ENCODE assay signal across 23 mouse cellular contexts in genomic region chr17:71110753-71111265, GRCm38 (mm10).
DNase-seq lines count a peak whose midpoint lies in the region; ATAC-seq lines count a peak whose summit lies in the region.
"Had no signal": no experiment of that assay in that cellular context is flagged by ENCODE, and none has a peak within 500 bp of the region (broad histone marks: within the 10 kb centered on the region; RNA-seq: fewer than 3 reads in every experiment).

No protein-coding gene starts in this region.

- H3K4me3 ChIP-seq in embryonic facial prominence, embryonic 11.5 days (ENCODE audit: low read depth, low read length), result no peak overlapping the region
- no peak overlapping the region for H3K4me3 ChIP-seq in embryonic facial prominence, embryonic 10.5 days
- H3K4me3 ChIP-seq in embryonic facial prominence, embryonic 14.5 days (ENCODE audit: low read depth, low read length), result no peak overlapping the region
- H3K4me3 ChIP-seq in limb, embryonic 12.5 days (replicated peaks), result no peak overlapping the region
- no peak overlapping the region for H3K4me3 ChIP-seq in forebrain, embryonic 13.5 days
- H3K4me3 ChIP-seq: embryonic facial prominence, embryonic 15.5 days; erythroblast, embryonic 14.5 days; forebrain, embryonic 10.5 days; heart, embryonic 10.5 days; hindbrain, embryonic 12.5 days had no signal

- WGBS in embryonic facial prominence, embryonic 11.5 days, result 57% methylated on average over 6 of the region's 6 CpGs
- 68% methylated on average over 6 of the region's 6 CpGs for WGBS in embryonic facial prominence, embryonic 10.5 days
- WGBS in embryonic facial prominence, embryonic 14.5 days, result 38% methylated on average over 6 of the region's 6 CpGs
- 19% methylated on average over 6 of the region's 6 CpGs for WGBS in limb, embryonic 12.5 days
- WGBS in forebrain, embryonic 13.5 days, result 86% methylated on average over 6 of the region's 6 CpGs

- no peaks in the 10 kb centered on the region for H3K4me1 ChIP-seq in embryonic facial prominence, embryonic 11.5 days (ENCODE audit: control insufficient read depth, insufficient read depth, low read length)
- peaks cover 11% of the 10 kb centered on the region; the same call in 1 of the 2 replicates for H3K4me1 ChIP-seq in embryonic facial prominence, embryonic 10.5 days
- peaks cover 14% of the 10 kb centered on the region for H3K4me1 ChIP-seq in embryonic facial prominence, embryonic 14.5 days (ENCODE audit: control insufficient read depth, insufficient read depth, low read length)
- H3K4me1 ChIP-seq in limb, embryonic 12.5 days (replicated peaks), result peaks cover 20% of the 10 kb centered on the region
- H3K4me1 ChIP-seq in forebrain, embryonic 13.5 days, result no peaks in the 10 kb centered on the region
- H3K4me1 ChIP-seq: embryonic facial prominence, embryonic 15.5 days; forebrain, embryonic 10.5 days; heart, embryonic 10.5 days; hindbrain, embryonic 12.5 days had no signal

- peak; percentile 69 for DNase-seq in embryonic facial prominence, embryonic 11.5 days (ENCODE audit: low spot score)
- no peak for DNase-seq in embryonic facial prominence, embryonic 10.5 days (ENCODE audit: low spot score)
- no peak for DNase-seq in embryonic facial prominence, embryonic 14.5 days (ENCODE audit: low spot score)
- no peak for DNase-seq in cerebellum, postnatal 10 days
- no peak for DNase-seq in T-cell, adult 2 months (ENCODE audit: low spot score)
- DNase-seq: adrenal gland, postnatal 14 days; cerebellum, adult 11-12 months; cerebellum, adult 9-10 months; cerebellum, postnatal 36 days; gastrocnemius, postnatal 14 days; heart, postnatal 10 days; heart, postnatal 4 days had no signal

- H3K9me3 ChIP-seq in embryonic facial prominence, embryonic 11.5 days (replicated peaks; ENCODE audit: control insufficient read depth, low read length), result no peaks in the 10 kb centered on the region
- H3K9me3 ChIP-seq in embryonic facial prominence, embryonic 10.5 days, result no peaks in the 10 kb centered on the region
- H3K9me3 ChIP-seq in embryonic facial prominence, embryonic 14.5 days (ENCODE audit: control insufficient read depth, low read length), result no peaks in the 10 kb centered on the region
- H3K9me3 ChIP-seq in limb, embryonic 12.5 days, result no peaks in the 10 kb centered on the region
- H3K9me3 ChIP-seq in forebrain, embryonic 13.5 days (replicated peaks), result no peaks in the 10 kb centered on the region
- H3K9me3 ChIP-seq: embryonic facial prominence, embryonic 15.5 days; forebrain, embryonic 10.5 days; heart, embryonic 10.5 days; hindbrain, embryonic 12.5 days had no signal

- no peaks in the 10 kb centered on the region for H3K36me3 ChIP-seq in embryonic facial prominence, embryonic 11.5 days (replicated peaks; ENCODE audit: control insufficient read depth, insufficient read depth, low read depth, low read length)
- H3K36me3 ChIP-seq in embryonic facial prominence, embryonic 10.5 days (replicated peaks), result no peaks in the 10 kb centered on the region
- no peaks in the 10 kb centered on the region for H3K36me3 ChIP-seq in embryonic facial prominence, embryonic 14.5 days (ENCODE audit: control insufficient read depth, insufficient read depth, low read length)
- H3K36me3 ChIP-seq in limb, embryonic 12.5 days, result no peaks in the 10 kb centered on the region
- no peaks in the 10 kb centered on the region for H3K36me3 ChIP-seq in forebrain, embryonic 13.5 days (ENCODE audit: poor library complexity, severe bottlenecking)
- H3K36me3 ChIP-seq: embryonic facial prominence, embryonic 15.5 days; forebrain, embryonic 10.5 days; hindbrain, embryonic 12.5 days had no signal

- H3K27ac ChIP-seq in embryonic facial prominence, embryonic 11.5 days (replicated peaks; ENCODE audit: low read depth, low read length), result peak overlapping the region; percentile 22; the same call in 1 of the 2 replicates
- H3K27ac ChIP-seq in embryonic facial prominence, embryonic 10.5 days (replicated peaks), result no peak overlapping the region; the same call in 1 of the 2 replicates
- no peak overlapping the region for H3K27ac ChIP-seq in embryonic facial prominence, embryonic 14.5 days (replicated peaks; ENCODE audit: low read depth, low read length)
- peak overlapping the region; percentile 76 for H3K27ac ChIP-seq in limb, embryonic 12.5 days
- no peak overlapping the region for H3K27ac ChIP-seq in forebrain, embryonic 13.5 days
- H3K27ac ChIP-seq: embryonic facial prominence, embryonic 15.5 days; forebrain, embryonic 10.5 days; heart, embryonic 10.5 days; hindbrain, embryonic 12.5 days had no signal

- no peak overlapping the region for H3K9ac ChIP-seq in embryonic facial prominence, embryonic 11.5 days (replicated peaks; ENCODE audit: low read length)
- H3K9ac ChIP-seq in embryonic facial prominence, embryonic 14.5 days (ENCODE audit: low read depth, low read length), result no peak overlapping the region
- no peak overlapping the region for H3K9ac ChIP-seq in limb, embryonic 12.5 days (replicated peaks)
- H3K9ac ChIP-seq in forebrain, embryonic 13.5 days, result no peak overlapping the region
- H3K9ac ChIP-seq: embryonic facial prominence, embryonic 15.5 days; hindbrain, embryonic 12.5 days had no signal

- ATAC-seq in embryonic facial prominence, embryonic 11.5 days (replicated peaks; ENCODE audit: insufficient number of reproducible peaks, low FRiP score, low TSS enrichment, low read depth), result no peak
- ATAC-seq in embryonic facial prominence, embryonic 14.5 days (ENCODE audit: low read depth), result no peak
- ATAC-seq in limb, embryonic 12.5 days (ENCODE audit: insufficient number of reproducible peaks, insufficient read depth, low FRiP score, low TSS enrichment, low read depth), result no peak
- no peak for ATAC-seq in forebrain, embryonic 13.5 days
- ATAC-seq: activated CD4-positive, CD25-positive, alpha-beta regulatory T cell, adult 4 months; forebrain, embryonic 16.5 days; hindbrain, embryonic 16.5 days; inflammation-experienced regulatory T-cells, adult 6 months had no signal

- no peak overlapping the region for H3K4me2 ChIP-seq in embryonic facial prominence, embryonic 11.5 days (ENCODE audit: low read depth, low read length)
- peak overlapping the region; percentile 7; the same call in 1 of the 2 replicates for H3K4me2 ChIP-seq in embryonic facial prominence, embryonic 14.5 days (ENCODE audit: low read depth, low read length)
- no peak overlapping the region; the same call in 1 of the 2 replicates for H3K4me2 ChIP-seq in limb, embryonic 12.5 days
- no peak overlapping the region for H3K4me2 ChIP-seq in forebrain, embryonic 13.5 days
- H3K4me2 ChIP-seq: embryonic facial prominence, embryonic 15.5 days; hindbrain, embryonic 12.5 days had no signal

- H3K27me3 ChIP-seq in embryonic facial prominence, embryonic 11.5 days (ENCODE audit: control insufficient read depth, insufficient read depth, low read length), result no peaks in the 10 kb centered on the region
- no peaks in the 10 kb centered on the region for H3K27me3 ChIP-seq in embryonic facial prominence, embryonic 10.5 days (replicated peaks; ENCODE audit: low read depth, poor library complexity, severe bottlenecking)
- no peaks in the 10 kb centered on the region for H3K27me3 ChIP-seq in embryonic facial prominence, embryonic 14.5 days (replicated peaks; ENCODE audit: control insufficient read depth, insufficient read depth, low read length)
- no peaks in the 10 kb centered on the region for H3K27me3 ChIP-seq in limb, embryonic 12.5 days
- H3K27me3 ChIP-seq in forebrain, embryonic 13.5 days, result no peaks in the 10 kb centered on the region
- H3K27me3 ChIP-seq: embryonic facial prominence, embryonic 15.5 days; hindbrain, embryonic 12.5 days had no signal

Comparison
In these comparisons a context has a peak if more than half of its experiments do, and no peak if none do; other contexts are left out.
1. H3K27ac ChIP-seq: peak in embryonic facial prominence, embryonic 11.5 days (single experiment) and limb, embryonic 12.5 days (single experiment); none in embryonic facial prominence, embryonic 10.5 days (single experiment), embryonic facial prominence, embryonic 14.5 days (single experiment) and forebrain, embryonic 13.5 days (single experiment).